Mouse (Mus musculus) lung, embryonic 14.5 days (tissue): ENCODE data around the gene Gpr62. TPM values are rescaled to one million over a fixed set of nuclear protein-coding genes. Genes with fewer than 3 reads are reported as not detected.

Experiments
- ATAC-seq: fragments of 200-750 bp; cut with Nextera tagmentation; 2 replicates; pipeline ENCODE4 v1.8.0; 2017; ENCODE audit warnings: mild to moderate bottlenecking, moderate TSS enrichment, moderate library complexity; ENCODE audit not compliant: insufficient read depth
- DNase-seq: peaks from one replicate; pipeline ENCODE4 v3.0.0-alpha.2; 2015
- H3K27ac ChIP-seq: fragments of 300-500 bp; sonication (generic); 2 replicates; pipeline ENCODE4 v1.5.1; 2014; ENCODE audit warnings: low read depth, mild to moderate bottlenecking, moderate library complexity
- H3K27me3 ChIP-seq: fragments of 300-500 bp; sonication (generic); 2 replicates; pipeline ENCODE4 v1.6.1; 2014; ENCODE audit warnings: low read length, control low read depth; ENCODE audit not compliant: insufficient read depth
- H3K36me3 ChIP-seq: fragments of 300-500 bp; sonication (generic); 2 replicates; pipeline ENCODE4 v1.6.1; 2014; ENCODE audit warnings: control low read depth; ENCODE audit not compliant: insufficient read depth
- H3K4me1 ChIP-seq: fragments of 300-500 bp; sonication (generic); 2 replicates; pipeline ENCODE4 v1.6.1; 2014; ENCODE audit warnings: antibody characterized with exemption, control low read depth; ENCODE audit not compliant: insufficient read depth
- H3K4me2 ChIP-seq: fragments of 300-500 bp; sonication (generic); 2 replicates; pipeline ENCODE4 v1.6.1; 2014; ENCODE audit warnings: mild to moderate bottlenecking
- H3K4me3 ChIP-seq: fragments of 300-500 bp; sonication (generic); 2 replicates; pipeline ENCODE4 v1.5.1; 2014; ENCODE audit warnings: low read depth, low read length
- H3K9ac ChIP-seq: fragments of 300-500 bp; sonication (generic); 2 replicates; pipeline ENCODE4 v1.6.1; 2014
- H3K9me3 ChIP-seq: fragments of 300-500 bp; sonication (generic); 2 replicates; pipeline ENCODE4 v1.6.1; 2016; ENCODE audit warnings: low read depth, low read length, control low read depth
- CTCF ChIP-seq: IDR thresholded peaks from 2 replicates; pipeline ENCODE4 v1.5.1; 2016; ENCODE audit warnings: antibody characterized with exemption, low read depth
- WGBS: fragments of 180-500 bp; shearing (Covaris S2); extraction: QIAGEN DNeasy Blood & Tissue Kit; methylation state at CpG from one replicate; pipeline ENCODE4 v1.1.7; 2014; 5-methylcytosine and 5-hydroxymethylcytosine counted together
- polyA plus RNA-seq: library from polyadenylated mRNA; unstranded; fragments of >200 nt; fragmentation: Nextera tagmentation; extraction: Ambion mirVana; gene quantifications from 2 replicates; pipeline ENCODE4 v1.2.1, GENCODE M21; 2014

Gpr62 gene
- polyA plus RNA-seq, 1 experiment from 2014 or later, result 0.26 TPM

DNA sequence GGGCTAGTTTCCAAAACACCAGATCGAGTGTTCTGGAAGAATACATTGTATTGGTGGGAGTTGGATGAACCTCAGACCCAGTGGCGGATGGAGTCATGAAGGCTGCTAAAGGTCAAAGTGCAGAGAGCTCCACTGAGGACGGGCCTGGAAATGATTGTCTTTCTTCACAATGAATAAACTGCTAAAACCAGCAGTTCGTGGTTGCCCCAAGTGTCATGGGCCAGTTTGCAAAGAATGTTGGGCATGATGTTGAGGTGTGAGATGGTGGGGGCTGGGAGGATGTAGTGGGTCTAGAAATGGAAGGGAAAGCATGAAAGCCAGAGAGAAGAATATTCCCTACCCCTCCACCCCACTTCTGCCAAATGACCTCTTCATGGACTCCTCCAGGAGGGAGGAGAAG lies 20.9 kb downstream of the Gpr62 start:
- TF ChIP-seq CTCF, result no peak
- ATAC-seq (no peak), DNase-seq (no peak)
- Histone ChIP-seq H3K36me3 (0 out of 2 replicates have a peak, but pooled peaks cover 6% of the 10 kb centered on the region), H3K27ac (no peak overlapping the region), H3K27me3 (no peaks in the 10 kb centered on the region), H3K9ac (no peak overlapping the region), H3K4me2 (no peak overlapping the region), H3K4me3 (no peak overlapping the region), H3K9me3 (no peaks in the 10 kb centered on the region), H3K4me1 (peaks cover 10% of the 10 kb centered on the region)
- 72% methylated on average over 4 of the region's 4 CpGs for WGBS

DNA sequence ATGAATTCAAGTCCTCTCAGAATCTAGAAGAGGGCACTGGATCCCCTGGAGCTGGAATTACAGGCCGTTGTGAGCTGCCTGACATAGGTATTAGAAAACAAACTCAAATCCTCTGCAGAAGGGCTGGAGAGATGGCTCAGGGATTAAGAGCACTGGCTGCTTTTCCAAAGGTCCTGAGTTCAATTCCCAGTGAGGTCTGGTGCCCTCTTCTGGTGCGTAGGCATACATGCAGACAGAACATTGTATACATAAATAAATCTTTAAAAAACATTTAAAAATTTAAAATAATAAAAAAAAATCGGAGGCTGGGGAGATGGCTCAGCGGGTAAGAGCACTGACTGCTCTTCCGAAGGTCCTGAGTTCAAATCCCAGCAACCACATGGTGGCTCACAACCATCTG lies 23.1 kb downstream of the Gpr62 start:
- Histone ChIP-seq H3K9me3 (no peaks in the 10 kb centered on the region), H3K27ac (no peak overlapping the region), H3K4me1 (peaks cover 7% of the 10 kb centered on the region), H3K36me3 (0 out of 2 replicates have a peak, but pooled peaks cover 6% of the 10 kb centered on the region), H3K4me2 (no peak overlapping the region), H3K4me3 (no peak overlapping the region), H3K9ac (no peak overlapping the region), H3K27me3 (no peaks in the 10 kb centered on the region)
- ATAC-seq, result no peak
- peak; percentile 40 for TF ChIP-seq CTCF
- 73% methylated on average over 5 of the region's 5 CpGs for WGBS
- DNase-seq, result no peak

DNA sequence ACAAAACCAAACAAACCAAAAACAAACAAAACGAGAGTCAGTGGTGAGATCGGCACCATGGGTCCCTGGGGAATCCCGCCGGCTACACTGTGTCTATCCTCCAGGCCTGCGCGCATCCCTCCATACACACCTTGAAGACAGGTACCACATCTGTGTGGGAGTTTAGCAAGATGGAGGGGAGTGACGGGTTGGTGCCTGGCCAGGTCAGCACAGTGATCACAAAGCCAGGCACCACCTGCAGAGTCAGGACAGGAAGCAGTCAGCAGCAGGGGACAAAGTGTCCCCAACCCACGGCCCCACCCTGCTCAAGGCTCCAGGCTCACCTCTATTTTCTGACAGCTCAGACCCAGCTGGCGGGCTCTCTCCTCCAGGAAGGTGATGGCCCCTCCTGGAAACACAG lies 29.2 kb downstream of the Gpr62 start:
- DNase-seq (no peak), ATAC-seq (no peak)
- Histone ChIP-seq H3K4me1 (peaks cover 3% of the 10 kb centered on the region; the same call in 1 of the 2 replicates), H3K36me3 (peaks cover 29% of the 10 kb centered on the region), H3K27ac (no peak overlapping the region), H3K9ac (no peak overlapping the region), H3K4me2 (no peak overlapping the region), H3K27me3 (no peaks in the 10 kb centered on the region), H3K4me3 (no peak overlapping the region), H3K9me3 (no peaks in the 10 kb centered on the region)
- no peak for TF ChIP-seq CTCF
- 69% methylated on average over 9 of the region's 9 CpGs for WGBS

DNA sequence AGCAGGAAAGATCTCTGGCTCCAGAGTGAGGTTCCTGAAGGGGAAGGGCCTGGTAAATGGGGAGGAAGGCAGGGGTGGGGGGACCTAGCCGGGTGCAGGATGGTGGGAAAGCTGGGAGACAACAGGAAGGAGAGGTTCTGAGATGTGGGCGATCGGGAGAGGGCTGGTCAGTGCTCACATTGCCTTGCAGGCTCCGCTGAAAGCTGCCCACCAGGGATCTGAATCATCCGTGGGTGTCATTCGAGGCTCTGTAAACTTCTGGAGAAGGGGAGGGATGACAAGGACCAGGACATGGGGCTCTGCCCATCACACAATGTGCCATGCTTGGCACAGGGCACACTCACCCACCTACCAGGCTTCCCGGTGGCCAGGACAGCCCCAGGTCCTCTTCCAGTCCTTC lies 32.3 kb downstream of the Gpr62 start:
- TF ChIP-seq CTCF, result no peak
- ATAC-seq, result no peak
- 65% methylated on average over 7 of the region's 7 CpGs for WGBS
- Histone ChIP-seq H3K27me3 (no peaks in the 10 kb centered on the region), H3K4me1 (peaks cover 3% of the 10 kb centered on the region; the same call in 1 of the 2 replicates), H3K4me2 (no peak overlapping the region), H3K27ac (no peak overlapping the region), H3K36me3 (peaks cover 40% of the 10 kb centered on the region), H3K9me3 (no peaks in the 10 kb centered on the region), H3K4me3 (no peak overlapping the region), H3K9ac (no peak overlapping the region)
- no peak for DNase-seq

DNA sequence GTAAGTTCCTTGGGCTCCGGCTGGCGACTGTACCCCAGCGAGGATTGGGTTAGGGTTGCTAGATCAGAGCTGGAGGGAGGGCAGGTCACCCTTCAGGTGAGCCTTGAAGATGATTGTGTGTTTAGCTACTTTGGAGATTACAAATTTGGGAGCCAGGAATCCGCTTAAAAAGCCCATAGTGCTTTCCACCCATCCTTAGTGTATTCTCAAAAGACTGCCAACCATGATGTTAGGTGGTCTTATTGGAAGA lies 35.8 kb downstream of the Gpr62 start:
- H3K9ac ChIP-seq, result peak overlapping the region; percentile 96
- no peak for DNase-seq
- peak overlapping the region; percentile 89 for H3K4me2 ChIP-seq
- H3K27me3 ChIP-seq, result no peaks in the 10 kb centered on the region
- no peaks in the 10 kb centered on the region for H3K9me3 ChIP-seq
- no peak for ATAC-seq
- H3K4me3 ChIP-seq, result peak overlapping the region; percentile 87
- 0 out of 2 replicates have a peak, but pooled peaks cover 3% of the 10 kb centered on the region for H3K4me1 ChIP-seq
- TF ChIP-seq CTCF, result no peak
- WGBS, result 3% methylated on average over 4 of the region's 4 CpGs
- H3K27ac ChIP-seq, result peak overlapping the region; percentile 98
- peaks cover 40% of the 10 kb centered on the region for H3K36me3 ChIP-seq

DNA sequence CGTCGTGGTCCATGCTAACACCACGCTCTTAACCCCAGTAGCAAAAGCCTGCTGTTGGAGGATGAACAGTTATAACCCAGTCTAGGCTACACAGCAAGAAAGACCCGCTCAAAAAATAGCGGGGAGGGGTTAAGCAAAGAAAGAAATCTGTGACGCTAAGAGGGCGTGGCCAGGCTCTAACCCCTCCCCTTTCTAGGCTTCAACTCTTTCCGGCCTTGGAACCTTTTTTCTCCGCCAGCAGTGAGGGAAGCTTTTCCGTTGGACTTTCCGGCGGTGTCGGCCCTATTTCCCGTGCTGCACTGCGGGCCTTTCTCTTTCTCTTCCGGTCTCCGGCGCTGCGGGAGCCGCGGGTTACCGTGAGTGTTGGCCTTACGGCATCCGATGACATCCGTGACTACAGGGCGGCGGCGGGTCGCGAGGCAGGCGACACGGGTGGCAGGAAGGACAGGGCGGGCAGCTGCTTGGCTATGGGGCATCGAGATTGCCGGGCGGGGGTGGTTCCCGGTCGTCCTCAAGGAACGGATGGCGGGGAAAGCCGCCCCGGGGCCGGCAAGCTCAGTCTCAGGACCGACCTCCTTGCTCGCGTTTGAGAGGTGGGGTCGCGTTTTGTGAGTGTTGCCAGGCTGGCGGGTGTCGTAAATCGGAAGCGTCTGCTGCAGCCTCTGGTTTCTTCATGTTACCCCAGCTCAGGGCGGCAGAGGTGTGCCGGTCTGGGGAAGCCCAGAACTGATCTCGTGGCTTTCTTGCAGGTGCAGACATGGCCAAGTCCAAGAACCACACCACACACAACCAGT lies 36.3 kb downstream of the Gpr62 start, which contains the start of gene Rpl29:
Rpl29 (plus strand) TSS at position 234 of the 794 bp plus-strand sequence.
- Histone ChIP-seq H3K27me3 (no peaks in the 10 kb centered on the region), H3K4me2 (peak within 1 kb of the TSS; percentile 89), H3K4me3 (peak within 1 kb of the TSS; percentile 87), H3K9ac (peak within 1 kb of the TSS; percentile 96), H3K36me3 (peaks cover 39% of the 10 kb centered on the region), H3K9me3 (no peaks in the 10 kb centered on the region), H3K4me1 (0 out of 2 replicates have a peak, but pooled peaks cover 3% of the 10 kb centered on the region), H3K27ac (peak within 1 kb of the TSS; percentile 98)
- DNase-seq, result peak; percentile 100
- peak; percentile 92 for ATAC-seq
- WGBS, result under 1% methylated on average over 55 of the region's 55 CpGs
- TF ChIP-seq CTCF, result no peak

DNA sequence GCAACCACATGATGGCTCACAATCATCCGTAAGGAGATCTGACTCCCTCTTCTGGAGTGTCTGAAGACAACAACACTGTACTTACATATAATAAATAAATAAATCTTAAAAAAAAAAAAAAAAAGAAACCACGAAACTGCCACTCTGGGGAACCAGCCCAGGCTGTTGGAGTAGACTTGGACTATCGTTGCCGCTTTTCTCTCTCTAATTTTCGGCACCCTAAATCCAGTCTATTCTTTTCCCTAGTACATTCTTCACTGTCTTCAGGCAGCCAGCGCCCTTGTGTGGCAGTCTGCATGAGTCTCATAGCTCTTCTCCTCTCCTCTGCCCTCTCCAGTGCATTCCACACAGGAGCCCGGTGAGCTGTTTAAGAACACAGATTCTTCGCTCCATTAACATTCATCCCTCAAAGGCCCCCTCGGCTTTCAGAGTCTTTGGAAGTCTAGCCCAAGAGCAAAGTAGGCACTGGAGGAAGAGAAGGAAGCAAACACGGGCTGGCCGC lies 37.0 kb downstream of the Gpr62 start:
- WGBS, result 11% methylated on average over 11 of the region's 11 CpGs
- H3K27ac ChIP-seq, result peak overlapping the region; percentile 98
- peak overlapping the region; percentile 87 for H3K4me3 ChIP-seq
- no peaks in the 10 kb centered on the region for H3K27me3 ChIP-seq
- DNase-seq (peak; percentile 34), ATAC-seq (peak; percentile 60)
- H3K9me3 ChIP-seq, result no peaks in the 10 kb centered on the region
- peak overlapping the region; percentile 86 for H3K4me2 ChIP-seq
- 0 out of 2 replicates have a peak, but pooled peaks cover 3% of the 10 kb centered on the region for H3K4me1 ChIP-seq
- H3K36me3 ChIP-seq, result peaks cover 33% of the 10 kb centered on the region
- H3K9ac ChIP-seq, result peak overlapping the region; percentile 66
- TF ChIP-seq CTCF, result no peak; the same call in 1 of the 2 replicates
